Comparison of ENCODE assay signal across 18 mouse cellular contexts in genomic region chr17:57007137-57007905, GRCm38 (mm10). TPM values are rescaled to one million over a fixed set of nuclear protein-coding genes. Genes with fewer than 3 reads are reported as not detected.
A peak's percentile ranks its signal among the peaks of the same experiment; 100 is the strongest.
DNase-seq lines count a peak whose midpoint lies in the region; ATAC-seq and TF ChIP-seq lines count a peak whose summit lies in the region.
"Had no signal": no experiment of that assay in that cellular context is flagged by ENCODE, and none has a peak within 500 bp of the region (broad histone marks: within the 10 kb centered on the region; RNA-seq: fewer than 3 reads in every experiment).

No protein-coding gene starts in this region.

- TF ChIP-seq CTCF in kidney, postnatal 0 days (IDR thresholded peaks at IDR 0.05; ENCODE audit: low read depth) = peak; percentile 55
- TF ChIP-seq CTCF in MEL (IDR thresholded peaks at IDR 0.05 in 2 of 3, conservative IDR thresholded peaks at IDR 0.05 in 1 of 3; ENCODE audit: control insufficient read depth in 1 of 3, insufficient read depth in 1 of 3, low read depth in 2 of 3, low read length in 3 of 3, poor library complexity in 1 of 3, severe bottlenecking in 1 of 3) = peak in 2 of 3 experiments; percentile 32 to 40; a peak in 5 of 6 replicates

- peaks cover 20% of the 10 kb centered on the region for H3K79me2 ChIP-seq in MEL (ENCODE audit: control insufficient read depth, insufficient read depth, low read length, poor library complexity)

- no peaks in the 10 kb centered on the region for H3K9me3 ChIP-seq in kidney, postnatal 0 days (replicated peaks; ENCODE audit: low read length)
- no peaks in the 10 kb centered on the region for H3K9me3 ChIP-seq in kidney, embryonic 15.5 days (replicated peaks)
- no peaks in the 10 kb centered on the region for H3K9me3 ChIP-seq in MEL (replicated peaks; ENCODE audit: insufficient read depth, low read length)
- H3K9me3 ChIP-seq: embryonic facial prominence, embryonic 12.5 days; hindbrain, embryonic 13.5 days; limb, embryonic 13.5 days had no signal

- no peak overlapping the region for H3K27ac ChIP-seq in kidney, postnatal 0 days
- no peak overlapping the region for H3K27ac ChIP-seq in kidney, embryonic 15.5 days
- no peak overlapping the region for H3K27ac ChIP-seq in MEL (ENCODE audit: control insufficient read depth, low read depth, low read length)
- H3K27ac ChIP-seq: embryonic facial prominence, embryonic 12.5 days; hindbrain, embryonic 13.5 days; limb, embryonic 13.5 days had no signal

- DNase-seq in CD4-positive, CD25-positive, alpha-beta regulatory T cell, adult 2 months (ENCODE audit: low read depth, low spot score) = peak; percentile 33
- no peak for DNase-seq in kidney, postnatal 0 days (ENCODE audit: low spot score)
- DNase-seq in MEL (ENCODE audit: low read depth, low spot score) = no peak
- DNase-seq in left cerebral cortex, adult 18-20 months (ENCODE audit: low spot score in 2 of 2) = no peak
- no peak for DNase-seq in urinary bladder, postnatal 10 days (ENCODE audit: low spot score)
- DNase-seq: heart, adult 18-20 months; right cerebral cortex, postnatal 25 days; thymus, postnatal 14 days had no signal

- TF ChIP-seq EP300 in MEL (IDR thresholded peaks at IDR 0.05; ENCODE audit: low read depth in 1 of 2, low read length in 2 of 2) = no peak

- no peak for TF ChIP-seq POLR2A in MEL (IDR thresholded peaks at IDR 0.05; ENCODE audit: control insufficient read depth in 1 of 2, insufficient read depth in 1 of 2, low read depth in 1 of 2, low read length in 2 of 2, poor library complexity in 1 of 2)

- H3K36me3 ChIP-seq in kidney, postnatal 0 days (ENCODE audit: insufficient read depth, low read length) = peaks cover 53% of the 10 kb centered on the region
- H3K36me3 ChIP-seq in kidney, embryonic 15.5 days = peaks cover 67% of the 10 kb centered on the region
- H3K36me3 ChIP-seq in MEL (ENCODE audit: control insufficient read depth in 1 of 2, insufficient read depth in 2 of 2, low read length in 2 of 2) = peaks cover 2 to 23% of the 10 kb centered on the region in 2 experiments

- H3K9ac ChIP-seq in kidney, postnatal 0 days (ENCODE audit: low read depth, low read length) = no peak overlapping the region
- no peak overlapping the region for H3K9ac ChIP-seq in kidney, embryonic 15.5 days
- H3K9ac ChIP-seq in MEL (ENCODE audit: control insufficient read depth, low read depth, low read length, poor library complexity, severe bottlenecking) = no peak overlapping the region
- H3K9ac ChIP-seq: embryonic facial prominence, embryonic 12.5 days; hindbrain, embryonic 13.5 days; limb, embryonic 13.5 days had no signal

- no peaks in the 10 kb centered on the region for H3K27me3 ChIP-seq in kidney, postnatal 0 days (ENCODE audit: insufficient read depth, low read length)
- no peaks in the 10 kb centered on the region for H3K27me3 ChIP-seq in kidney, embryonic 15.5 days
- no peaks in the 10 kb centered on the region for H3K27me3 ChIP-seq in MEL (ENCODE audit: control insufficient read depth in 1 of 2, insufficient read depth in 2 of 2, low read length in 2 of 2)
- H3K27me3 ChIP-seq: embryonic facial prominence, embryonic 12.5 days; hindbrain, embryonic 13.5 days; limb, embryonic 13.5 days had no signal

- ATAC-seq in CD4-positive, CD25-positive, alpha-beta regulatory T cell, adult 4 months = no peak
- no peak for ATAC-seq in kidney, postnatal 0 days (replicated peaks; ENCODE audit: low FRiP score, low read depth)
- no peak for ATAC-seq in kidney, embryonic 15.5 days (replicated peaks; ENCODE audit: low FRiP score)
- peak; percentile 12; the same call in 1 of the 2 replicates for ATAC-seq in megakaryocyte progenitor cell, adult 5-6 weeks (replicated peaks; ENCODE audit: poor library complexity)
- ATAC-seq: activated CD4-positive, CD25-positive, alpha-beta regulatory T cell, adult 4 months had no signal

- H3K4me1 ChIP-seq in kidney, postnatal 0 days (replicated peaks; ENCODE audit: insufficient read depth, low read length) = peaks cover 10% of the 10 kb centered on the region; the same call in 1 of the 2 replicates
- peaks cover 21% of the 10 kb centered on the region for H3K4me1 ChIP-seq in kidney, embryonic 15.5 days
- peaks cover 9 to 31% of the 10 kb centered on the region in 2 experiments; a peak in 3 of 4 replicates for H3K4me1 ChIP-seq in MEL (ENCODE audit: control insufficient read depth in 1 of 2, insufficient read depth in 2 of 2, low read length in 2 of 2)

- no peak overlapping the region for H3K4me3 ChIP-seq in kidney, postnatal 0 days (replicated peaks; ENCODE audit: low read depth, low read length)
- H3K4me3 ChIP-seq in kidney, embryonic 15.5 days (replicated peaks) = no peak overlapping the region
- H3K4me3 ChIP-seq in MEL (ENCODE audit: control insufficient read depth in 1 of 2, insufficient read depth in 1 of 2, low read depth in 2 of 2, low read length in 2 of 2) = no peak overlapping the region
- H3K4me3 ChIP-seq: embryonic facial prominence, embryonic 12.5 days; hindbrain, embryonic 13.5 days; limb, embryonic 13.5 days had no signal

- H3K4me2 ChIP-seq in kidney, postnatal 0 days (ENCODE audit: low read length) = no peak overlapping the region
- no peak overlapping the region for H3K4me2 ChIP-seq in kidney, embryonic 15.5 days
- H3K4me2 ChIP-seq: embryonic facial prominence, embryonic 12.5 days; hindbrain, embryonic 13.5 days; limb, embryonic 13.5 days had no signal

- no peak; the same call in 1 of the 2 replicates for TF ChIP-seq RAD21 in MEL (IDR thresholded peaks at IDR 0.05; ENCODE audit: low read depth, low read length)

- WGBS in kidney, postnatal 0 days = 94% methylated on average over 13 of the region's 13 CpGs
- 94% methylated on average over 13 of the region's 13 CpGs for WGBS in kidney, embryonic 15.5 days

RNA-seq across cellular contexts. Expression of gene Gtf2f1, which starts 3.8 kb away (rescaled TPM):
- polyA plus RNA-seq in CD4-positive, CD25-positive, alpha-beta regulatory T cell, adult 4 months (2017; shearing (Covaris generic)) = 100 to 1,000 TPM in 1 of 2 experiments, 10 to 100 TPM in 1; 72.1 to 102 TPM
- polyA plus RNA-seq in kidney, postnatal 0 days (2015; fragmentation: Nextera tagmentation; extraction: Ambion mirVana) = 46.7 and 50.3 TPM in 2 replicates
- 64.0 and 70.3 TPM in 2 replicates for polyA plus RNA-seq in kidney, embryonic 15.5 days (2015; fragmentation: Nextera tagmentation; extraction: Ambion mirVana)
- 116 and 145 TPM in 2 replicates for total RNA-seq in MEL (2012; rRNA removed)
- 100 to 1,000 TPM in 1 of 2 experiments, not detected in 1; 171 TPM for polyA plus RNA-seq in MEL (2012; ENCODE audit: insufficient read depth in 1 of 2, insufficient read length in 2 of 2, low read depth in 1 of 2, low replicate concordance in 2 of 2, missing spikeins in 1 of 2)
- total RNA-seq in megakaryocyte progenitor cell, adult 5-6 weeks (2015) = 52.8 and 61.1 TPM in 2 replicates
- total RNA-seq in megakaryocyte progenitor cell, adult 5-6 weeks (2017) = 120 and 142 TPM in 2 replicates
- total RNA-seq in left cerebral cortex, adult 18-20 months (2021) = 10 to 100 TPM; 60.7 to 64.5 TPM

RNA-seq across cellular contexts. Expression of gene Gm17949, which starts 3.9 kb away (rescaled TPM):
- polyA plus RNA-seq in CD4-positive, CD25-positive, alpha-beta regulatory T cell, adult 4 months (2017; shearing (Covaris generic)) = 1 to 10 TPM in 1 of 2 experiments, not detected in 1; 1.5 TPM
- polyA plus RNA-seq in kidney, postnatal 0 days (2015; fragmentation: Nextera tagmentation; extraction: Ambion mirVana) = 0.38 TPM in 1 of 2 replicates, not detected in the other
- polyA plus RNA-seq in kidney, embryonic 15.5 days (2015; fragmentation: Nextera tagmentation; extraction: Ambion mirVana) = 0.30 and 0.37 TPM in 2 replicates
- total RNA-seq in MEL (2012; rRNA removed) = 0.08 TPM in 1 of 2 replicates, not detected in the other
- polyA plus RNA-seq in MEL (2012; ENCODE audit: insufficient read depth in 1 of 2, insufficient read length in 2 of 2, low read depth in 1 of 2, low replicate concordance in 2 of 2, missing spikeins in 1 of 2) = under 1 TPM in 1 of 2 experiments, not detected in 1; 0.13 TPM
- not detected in 2 replicates for total RNA-seq in megakaryocyte progenitor cell, adult 5-6 weeks (2015)
- total RNA-seq in megakaryocyte progenitor cell, adult 5-6 weeks (2017) = not detected in 2 replicates
- total RNA-seq in left cerebral cortex, adult 18-20 months (2021) = under 1 TPM in 1 of 2 experiments, not detected in 1; 0.49 TPM
- total RNA-seq: heart, adult 18-20 months; megakaryocyte, adult 5-6 weeks had no signal
- polyA plus RNA-seq: large intestine, adult 2 months; neural tube, embryonic 11.5 days had no signal

RNA-seq across cellular contexts. Expression of gene Pspn, which starts 7.5 kb away (rescaled TPM):
- not detected for polyA plus RNA-seq in CD4-positive, CD25-positive, alpha-beta regulatory T cell, adult 4 months (2017; shearing (Covaris generic))
- polyA plus RNA-seq in kidney, postnatal 0 days (2015; fragmentation: Nextera tagmentation; extraction: Ambion mirVana) = 0.55 TPM in 1 of 2 replicates, not detected in the other
- polyA plus RNA-seq in kidney, embryonic 15.5 days (2015; fragmentation: Nextera tagmentation; extraction: Ambion mirVana) = 0.87 and 1.3 TPM in 2 replicates
- not detected in 2 replicates for total RNA-seq in MEL (2012; rRNA removed)
- polyA plus RNA-seq in MEL (2012; ENCODE audit: insufficient read depth in 1 of 2, insufficient read length in 2 of 2, low read depth in 1 of 2, low replicate concordance in 2 of 2, missing spikeins in 1 of 2) = 1 to 10 TPM in 1 of 2 experiments, not detected in 1; 1.0 TPM
- not detected in 2 replicates for total RNA-seq in megakaryocyte progenitor cell, adult 5-6 weeks (2015)
- not detected in 2 replicates for total RNA-seq in megakaryocyte progenitor cell, adult 5-6 weeks (2017)
- total RNA-seq in left cerebral cortex, adult 18-20 months (2021) = under 1 TPM in 1 of 2 experiments, not detected in 1; 0.82 TPM
- total RNA-seq: heart, adult 18-20 months; megakaryocyte, adult 5-6 weeks had no signal
- polyA plus RNA-seq: activated CD4-positive, CD25-positive, alpha-beta regulatory T cell, adult 4 months; embryonic facial prominence, embryonic 12.5 days; large intestine, adult 2 months; limb, embryonic 13.5 days; neural tube, embryonic 11.5 days had no signal

RNA-seq across cellular contexts. Expression of gene Alkbh7, which starts 10.2 kb away (rescaled TPM):
- 10 to 100 TPM; 21.6 to 25.1 TPM for polyA plus RNA-seq in CD4-positive, CD25-positive, alpha-beta regulatory T cell, adult 4 months (2017; shearing (Covaris generic))
- polyA plus RNA-seq in kidney, postnatal 0 days (2015; fragmentation: Nextera tagmentation; extraction: Ambion mirVana) = 61.2 and 65.7 TPM in 2 replicates
- polyA plus RNA-seq in kidney, embryonic 15.5 days (2015; fragmentation: Nextera tagmentation; extraction: Ambion mirVana) = 55.3 and 56.7 TPM in 2 replicates
- total RNA-seq in MEL (2012; rRNA removed) = 22.5 and 26.4 TPM in 2 replicates
- 10 to 100 TPM in 1 of 2 experiments, not detected in 1; 18.9 TPM for polyA plus RNA-seq in MEL (2012; ENCODE audit: insufficient read depth in 1 of 2, insufficient read length in 2 of 2, low read depth in 1 of 2, low replicate concordance in 2 of 2, missing spikeins in 1 of 2)
- 15.1 and 16.6 TPM in 2 replicates for total RNA-seq in megakaryocyte progenitor cell, adult 5-6 weeks (2015)
- total RNA-seq in megakaryocyte progenitor cell, adult 5-6 weeks (2017) = 15.0 and 19.8 TPM in 2 replicates
- 10 to 100 TPM; 26.1 to 28.1 TPM for total RNA-seq in left cerebral cortex, adult 18-20 months (2021)

RNA-seq across cellular contexts. Expression of gene Clpp, which starts 17.2 kb away (rescaled TPM):
- 100 to 1,000 TPM; 108 to 110 TPM for polyA plus RNA-seq in CD4-positive, CD25-positive, alpha-beta regulatory T cell, adult 4 months (2017; shearing (Covaris generic))
- 145 and 149 TPM in 2 replicates for polyA plus RNA-seq in kidney, postnatal 0 days (2015; fragmentation: Nextera tagmentation; extraction: Ambion mirVana)
- 150 and 165 TPM in 2 replicates for polyA plus RNA-seq in kidney, embryonic 15.5 days (2015; fragmentation: Nextera tagmentation; extraction: Ambion mirVana)
- 177 TPM in 2 replicates for total RNA-seq in MEL (2012; rRNA removed)
- polyA plus RNA-seq in MEL (2012; ENCODE audit: insufficient read depth in 1 of 2, insufficient read length in 2 of 2, low read depth in 1 of 2, low replicate concordance in 2 of 2, missing spikeins in 1 of 2) = 100 to 1,000 TPM in 1 of 2 experiments, not detected in 1; 178 TPM
- 61.2 and 75.2 TPM in 2 replicates for total RNA-seq in megakaryocyte progenitor cell, adult 5-6 weeks (2015)
- 80.5 and 84.9 TPM in 2 replicates for total RNA-seq in megakaryocyte progenitor cell, adult 5-6 weeks (2017)
- 10 to 100 TPM; 63.8 to 67.7 TPM for total RNA-seq in left cerebral cortex, adult 18-20 months (2021)
